Mouse (Mus musculus) embryonic fibroblast, embryonic 13.5 days (primary cell): ENCODE measurements around the gene Rbm18.

Experiments used
- CTCF ChIP-seq: IDR thresholded peaks from 2 replicates; pipeline ENCODE4 v1.5.1; 2011; ENCODE audit warnings: mild to moderate bottlenecking, control low read depth, low read length, moderate library complexity, borderline replicate concordance; ENCODE audit not compliant: insufficient read depth
- POLR2A ChIP-seq: IDR thresholded peaks from 2 replicates; pipeline ENCODE4 v1.6.1; 2011; ENCODE audit warnings: low read depth, mild to moderate bottlenecking, control low read depth, low read length, moderate library complexity

GRCm38 (mm10) chr2:36159336-36159735, 22.8 kb upstream of the Rbm18 start:
- TF ChIP-seq CTCF (no peak), POLR2A (no peak)
